Mouse (Mus musculus) liver, embryonic 14.5 days (tissue): Measurements from ENCODE around the gene Pdap1.

Experiments
- CTCF ChIP-seq: IDR thresholded peaks from 2 replicates; pipeline ENCODE4 v1.5.1; 2016; ENCODE audit warnings: antibody characterized with exemption, low read depth, control low read depth
- EP300 ChIP-seq: IDR thresholded peaks from 2 replicates; pipeline ENCODE4 v1.6.1; 2016; ENCODE audit warnings: antibody characterized with exemption, low read depth

GRCm38 (mm10) chr5:145118461-145118860 is 21.6 kb downstream of the Pdap1 start:
- no peak for TF ChIP-seq EP300
- TF ChIP-seq CTCF: no peak
